Mouse (Mus musculus): Measurements from ENCODE around the gene Stim1. TPM values are rescaled to one million over a fixed set of nuclear protein-coding genes. Genes with fewer than 3 reads are reported as not detected.
A peak's percentile ranks its signal among the peaks of the same experiment; 100 is the strongest.

The Stim1 gene
- polyA plus RNA-seq, 1 experiment from 2014 or later = 16.8 TPM

DNA sequence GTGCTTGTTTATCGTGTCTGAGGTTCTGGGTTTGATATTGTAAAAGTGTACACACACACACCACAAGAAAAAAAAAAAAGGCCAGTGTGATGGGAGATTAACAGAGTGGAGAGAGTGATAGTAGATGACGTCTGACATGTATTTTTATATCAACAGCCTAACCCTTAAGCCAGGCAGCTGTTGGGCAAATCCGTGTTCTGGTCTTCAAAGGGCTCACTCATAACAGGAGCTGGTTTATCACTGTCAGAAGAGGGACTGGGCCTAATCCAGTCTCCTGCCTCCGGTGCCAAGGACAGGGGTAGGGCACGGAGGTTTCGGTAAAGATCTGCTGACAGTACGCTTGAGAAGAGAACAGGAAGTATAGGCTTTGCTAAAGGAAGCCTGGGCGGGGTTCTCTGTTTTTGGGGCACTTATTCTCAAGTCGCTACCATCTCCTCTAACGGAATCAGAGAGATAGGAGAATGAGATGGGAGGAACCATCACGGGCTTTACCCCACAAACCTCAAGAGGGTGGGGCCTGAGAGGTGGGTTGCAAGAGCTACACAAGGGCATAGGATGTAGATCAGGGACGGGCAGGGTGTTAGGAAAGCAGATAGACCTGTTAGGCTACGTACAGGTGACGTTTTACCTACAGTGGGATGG lies 1.1 kb upstream of the Stim1 start:
- WGBS = 36% methylated on average over 14 of the region's 14 CpGs
- peak; percentile 12; the same call in 1 of the 2 replicates for ATAC-seq (ENCODE audit: insufficient number of reproducible peaks, low FRiP score)
- H3K4me3 ChIP-seq = peak overlapping the region; percentile 89
- no peaks in the 10 kb centered on the region for H3K9me3 ChIP-seq (replicated peaks)
- no peaks in the 10 kb centered on the region for H3K36me3 ChIP-seq
- 0 out of 2 replicates have a peak overlapping the region, but pooled peaks have one; percentile 36 for H3K9ac ChIP-seq
- H3K27me3 ChIP-seq (replicated peaks) = peaks cover 18% of the 10 kb centered on the region; the same call in 1 of the 2 replicates
- H3K4me2 ChIP-seq = peak overlapping the region; percentile 96
- H3K4me1 ChIP-seq (replicated peaks) = peaks cover 12% of the 10 kb centered on the region; the same call in 1 of the 2 replicates
- H3K27ac ChIP-seq (ENCODE audit: poor library complexity, severe bottlenecking) = no peak overlapping the region

DNA sequence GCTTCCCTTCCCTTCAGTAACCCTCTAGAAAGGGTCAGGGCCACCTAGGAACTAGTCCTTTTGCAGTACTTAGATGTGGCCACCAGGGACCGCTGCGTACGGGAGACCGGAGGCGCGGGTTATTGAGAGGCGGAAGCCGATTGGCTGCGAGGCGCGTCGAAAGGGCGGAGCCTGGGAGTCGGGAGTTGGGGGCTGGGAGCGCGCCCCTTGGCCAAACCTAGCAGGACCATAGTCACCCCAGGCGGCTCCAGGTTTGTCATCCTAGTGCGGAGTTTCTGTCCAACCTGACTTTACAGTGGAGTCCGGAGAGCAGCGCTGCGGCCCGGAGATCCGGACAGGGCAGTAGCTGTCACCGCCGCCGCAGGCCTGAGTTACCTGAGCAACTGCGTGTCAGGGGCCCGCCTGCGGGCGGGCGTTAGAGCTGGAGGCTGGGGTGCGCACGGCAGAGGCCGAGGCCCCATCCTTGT lies 460 bp upstream of the Stim1 start:
- Histone ChIP-seq H3K36me3 (no peaks in the 10 kb centered on the region), H3K9ac (peak overlapping the region; percentile 84), H3K9me3 (replicated peaks) (no peaks in the 10 kb centered on the region), H3K4me2 (peak overlapping the region; percentile 96), H3K27me3 (replicated peaks) (peaks cover 18% of the 10 kb centered on the region; the same call in 1 of the 2 replicates), H3K27ac (ENCODE audit: poor library complexity, severe bottlenecking) (peak overlapping the region; percentile 34; the same call in 1 of the 2 replicates), H3K4me1 (replicated peaks) (peaks cover 15% of the 10 kb centered on the region; the same call in 1 of the 2 replicates), H3K4me3 (peak overlapping the region; percentile 89)
- under 1% methylated on average over 34 of the region's 34 CpGs for WGBS
- ATAC-seq (ENCODE audit: insufficient number of reproducible peaks, low FRiP score) = peak; percentile 89

DNA sequence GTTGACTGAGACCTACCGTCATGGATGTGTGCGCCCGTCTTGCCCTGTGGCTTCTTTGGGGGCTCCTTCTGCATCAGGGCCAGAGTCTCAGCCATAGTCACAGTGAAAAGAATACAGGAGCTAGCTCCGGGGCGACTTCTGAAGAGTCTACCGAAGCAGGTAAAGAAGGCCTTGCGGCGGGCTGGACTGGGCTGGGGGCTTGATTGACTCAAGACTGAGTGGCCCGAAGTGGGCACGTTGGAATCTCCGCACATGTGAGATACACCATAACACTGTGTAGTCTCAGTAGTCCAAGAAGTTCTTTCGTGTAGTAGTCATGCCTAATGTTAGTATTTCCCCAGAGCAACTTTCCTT lies 766 bp downstream of the Stim1 start:
- 7% methylated on average over 12 of the region's 12 CpGs for WGBS
- Histone ChIP-seq H3K9me3 (replicated peaks) (no peaks in the 10 kb centered on the region), H3K4me1 (replicated peaks) (peaks cover 23% of the 10 kb centered on the region), H3K27ac (ENCODE audit: poor library complexity, severe bottlenecking) (no peak overlapping the region), H3K4me3 (peak overlapping the region; percentile 89), H3K9ac (peak overlapping the region; percentile 84), H3K27me3 (replicated peaks) (peaks cover 18% of the 10 kb centered on the region; the same call in 1 of the 2 replicates), H3K4me2 (peak overlapping the region; percentile 96), H3K36me3 (no peaks in the 10 kb centered on the region)
- ATAC-seq (ENCODE audit: insufficient number of reproducible peaks, low FRiP score) = no peak

DNA sequence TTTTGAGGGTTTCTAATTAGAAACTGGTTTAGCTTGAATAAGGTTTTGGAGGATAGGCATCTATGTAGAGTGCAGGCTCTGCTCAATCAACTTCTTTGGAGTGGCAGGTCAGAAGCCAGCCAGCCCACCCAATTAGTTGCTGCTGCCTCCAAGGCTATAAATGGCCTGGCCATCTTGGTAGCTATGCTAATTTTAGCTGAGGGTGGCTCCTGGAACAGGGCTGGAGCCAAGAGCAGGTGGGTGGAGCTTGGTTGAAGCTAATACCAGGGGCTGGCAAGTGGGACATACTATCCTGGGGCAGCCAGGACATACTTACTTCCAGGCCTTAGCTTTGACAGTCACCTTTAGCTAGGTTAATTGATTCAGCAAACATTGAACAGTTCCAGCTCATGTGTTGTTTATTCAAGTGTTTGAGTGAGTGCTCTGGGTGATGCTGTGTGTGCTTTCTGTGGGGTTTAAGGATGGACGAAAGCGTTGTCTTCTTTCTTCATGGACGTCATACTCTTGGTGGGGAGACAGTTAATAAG lies 4.9 kb downstream of the Stim1 start:
- 90% methylated on average over 3 of the region's 3 CpGs for WGBS
- H3K4me3 ChIP-seq = no peak overlapping the region
- H3K36me3 ChIP-seq = no peaks in the 10 kb centered on the region
- H3K9me3 ChIP-seq (replicated peaks) = no peaks in the 10 kb centered on the region
- H3K9ac ChIP-seq = no peak overlapping the region
- ATAC-seq (ENCODE audit: insufficient number of reproducible peaks, low FRiP score) = no peak
- no peak overlapping the region for H3K27ac ChIP-seq (ENCODE audit: poor library complexity, severe bottlenecking)
- H3K4me1 ChIP-seq (replicated peaks) = peaks cover 18% of the 10 kb centered on the region
- H3K4me2 ChIP-seq = no peak overlapping the region
- H3K27me3 ChIP-seq (replicated peaks) = peaks cover 17% of the 10 kb centered on the region

GRCm38 (mm10) chr7:102281403-102281802 lies 13.8 kb downstream of the Stim1 start:
- H3K27ac ChIP-seq (ENCODE audit: poor library complexity, severe bottlenecking) = no peak overlapping the region
- H3K9me3 ChIP-seq (replicated peaks) = no peaks in the 10 kb centered on the region
- H3K9ac ChIP-seq = no peak overlapping the region
- H3K4me1 ChIP-seq (replicated peaks) = peaks cover 7% of the 10 kb centered on the region
- no peak for ATAC-seq (ENCODE audit: insufficient number of reproducible peaks, low FRiP score)
- H3K4me3 ChIP-seq = no peak overlapping the region
- no peak overlapping the region for H3K4me2 ChIP-seq
- peaks cover 76% of the 10 kb centered on the region for H3K27me3 ChIP-seq (replicated peaks)
- 86% methylated on average over 1 of the region's 1 CpGs for WGBS
- H3K36me3 ChIP-seq = no peaks in the 10 kb centered on the region

DNA sequence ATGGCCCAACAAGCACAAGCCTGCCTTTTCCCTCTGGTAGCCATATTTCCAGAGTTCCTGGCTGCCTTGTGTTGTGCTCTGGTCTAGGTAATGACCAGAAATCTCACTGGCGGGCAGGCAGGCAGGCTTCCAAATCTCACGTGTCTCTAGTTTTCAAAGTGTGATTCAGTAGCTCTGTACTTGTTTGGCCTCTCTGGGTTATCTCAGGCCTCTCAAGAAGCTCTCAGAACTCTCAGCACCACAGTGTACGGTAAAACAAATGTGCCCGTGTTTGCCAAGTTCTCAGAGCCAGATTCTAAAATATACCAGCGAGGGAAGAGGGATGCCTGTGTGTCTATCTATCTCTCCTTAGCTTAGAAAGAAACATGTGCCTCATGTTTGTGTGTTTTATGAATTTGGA lies 14.7 kb downstream of the Stim1 start:
- Histone ChIP-seq H3K4me3 (no peak overlapping the region), H3K36me3 (no peaks in the 10 kb centered on the region), H3K4me1 (replicated peaks) (peaks cover 7% of the 10 kb centered on the region), H3K9me3 (replicated peaks) (no peaks in the 10 kb centered on the region), H3K27me3 (replicated peaks) (peaks cover 75% of the 10 kb centered on the region), H3K9ac (no peak overlapping the region), H3K27ac (ENCODE audit: poor library complexity, severe bottlenecking) (no peak overlapping the region), H3K4me2 (no peak overlapping the region)
- ATAC-seq (ENCODE audit: insufficient number of reproducible peaks, low FRiP score) = no peak
- 23% methylated on average over 5 of the region's 5 CpGs for WGBS

DNA sequence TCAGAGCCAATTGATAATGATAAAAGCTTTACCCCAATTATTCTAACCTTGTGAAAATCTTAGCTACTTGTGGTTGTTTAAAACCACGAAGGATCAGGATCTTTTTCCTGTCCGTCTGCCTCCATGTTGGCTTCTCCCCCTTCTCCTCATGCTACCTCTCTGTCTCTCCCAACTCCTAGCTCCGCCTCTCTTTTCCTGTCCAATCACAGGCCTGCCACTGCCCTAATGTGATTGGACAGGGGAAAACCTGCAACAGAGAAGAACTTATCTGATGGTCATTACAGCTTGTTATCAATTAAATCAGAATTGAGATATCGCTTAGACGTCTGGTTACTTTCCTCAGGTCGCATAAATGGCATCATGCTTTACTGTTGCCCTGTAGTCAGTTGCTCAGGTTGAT lies 21.9 kb downstream of the Stim1 start:
- 77% methylated on average over 6 of the region's 6 CpGs for WGBS
- 0 out of 2 replicates have a peak, but pooled peaks cover 3% of the 10 kb centered on the region for H3K9me3 ChIP-seq (replicated peaks)
- H3K9ac ChIP-seq = no peak overlapping the region
- no peaks in the 10 kb centered on the region for H3K36me3 ChIP-seq
- H3K4me1 ChIP-seq (replicated peaks) = peaks cover 6% of the 10 kb centered on the region; the same call in 1 of the 2 replicates
- ATAC-seq (ENCODE audit: insufficient number of reproducible peaks, low FRiP score) = no peak
- H3K4me2 ChIP-seq = no peak overlapping the region
- H3K4me3 ChIP-seq = no peak overlapping the region
- H3K27me3 ChIP-seq (replicated peaks) = peaks cover 61% of the 10 kb centered on the region
- H3K27ac ChIP-seq (ENCODE audit: poor library complexity, severe bottlenecking) = no peak overlapping the region

- H3K4me2 ChIP-seq = no peak overlapping the region
- H3K4me1 ChIP-seq (replicated peaks) = peaks cover 6% of the 10 kb centered on the region; the same call in 1 of the 2 replicates
- H3K27ac ChIP-seq (ENCODE audit: poor library complexity, severe bottlenecking) = no peak overlapping the region
- peaks cover 41% of the 10 kb centered on the region for H3K27me3 ChIP-seq (replicated peaks)
- WGBS = 84% methylated on average over 3 of the region's 3 CpGs
- no peaks in the 10 kb centered on the region for H3K36me3 ChIP-seq
- 0 out of 2 replicates have a peak, but pooled peaks cover 3% of the 10 kb centered on the region for H3K9me3 ChIP-seq (replicated peaks)
- no peak for ATAC-seq (ENCODE audit: insufficient number of reproducible peaks, low FRiP score)
- no peak overlapping the region for H3K9ac ChIP-seq
- no peak overlapping the region for H3K4me3 ChIP-seq
Observed at GRCm38 (mm10) chr7:102292228-102292627, 24.6 kb downstream of the Stim1 start.

DNA sequence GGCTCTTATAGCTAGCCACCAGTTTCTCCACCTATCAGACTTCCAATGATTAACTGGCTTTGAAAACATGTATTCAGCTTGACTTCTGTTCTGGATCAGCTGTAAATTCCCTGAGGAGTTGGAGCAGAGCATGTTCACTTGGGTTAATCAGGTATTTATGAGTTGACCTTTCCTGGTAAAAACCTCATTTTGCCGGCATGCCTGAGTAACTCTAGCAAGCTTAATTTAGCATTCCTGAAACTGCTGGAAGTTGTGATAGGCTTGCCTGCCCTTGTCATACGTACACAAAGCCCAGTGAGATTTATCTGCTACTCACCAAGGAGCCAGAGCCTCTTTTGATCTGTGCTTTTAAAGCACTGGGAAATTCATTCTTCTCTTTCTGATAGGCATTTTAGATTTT lies 25.6 kb downstream of the Stim1 start:
- no peak overlapping the region for H3K27ac ChIP-seq (ENCODE audit: poor library complexity, severe bottlenecking)
- H3K9ac ChIP-seq = no peak overlapping the region
- H3K9me3 ChIP-seq (replicated peaks) = 0 out of 2 replicates have a peak, but pooled peaks cover 3% of the 10 kb centered on the region
- no peak for ATAC-seq (ENCODE audit: insufficient number of reproducible peaks, low FRiP score)
- no peak overlapping the region for H3K4me3 ChIP-seq
- H3K36me3 ChIP-seq = no peaks in the 10 kb centered on the region
- no peak overlapping the region for H3K4me2 ChIP-seq
- H3K27me3 ChIP-seq (replicated peaks) = peaks cover 33% of the 10 kb centered on the region
- 10% methylated on average over 2 of the region's 2 CpGs for WGBS
- peaks cover 6% of the 10 kb centered on the region; the same call in 1 of the 2 replicates for H3K4me1 ChIP-seq (replicated peaks)

- no peak overlapping the region for H3K9ac ChIP-seq
- no peaks in the 10 kb centered on the region for H3K9me3 ChIP-seq (replicated peaks)
- no peak overlapping the region for H3K4me3 ChIP-seq
- no peak overlapping the region for H3K4me2 ChIP-seq
- no peak overlapping the region for H3K27ac ChIP-seq (ENCODE audit: poor library complexity, severe bottlenecking)
- ATAC-seq (ENCODE audit: insufficient number of reproducible peaks, low FRiP score) = no peak
- no peaks in the 10 kb centered on the region; the same call in 1 of the 2 replicates for H3K27me3 ChIP-seq (replicated peaks)
- H3K4me1 ChIP-seq (replicated peaks) = no peaks in the 10 kb centered on the region
- no peaks in the 10 kb centered on the region for H3K36me3 ChIP-seq
- WGBS = 79% methylated on average over 1 of the region's 1 CpGs
Observed at GRCm38 (mm10) chr7:102300761-102301160, 33.2 kb downstream of the Stim1 start.

- no peaks in the 10 kb centered on the region for H3K27me3 ChIP-seq (replicated peaks)
- no peaks in the 10 kb centered on the region for H3K4me1 ChIP-seq (replicated peaks)
- H3K36me3 ChIP-seq = no peaks in the 10 kb centered on the region
- H3K4me2 ChIP-seq = no peak overlapping the region
- WGBS = 89% methylated on average over 4 of the region's 4 CpGs
- no peak for ATAC-seq (ENCODE audit: insufficient number of reproducible peaks, low FRiP score)
- no peaks in the 10 kb centered on the region for H3K9me3 ChIP-seq (replicated peaks)
- no peak overlapping the region for H3K9ac ChIP-seq
- H3K4me3 ChIP-seq = no peak overlapping the region
- H3K27ac ChIP-seq (ENCODE audit: poor library complexity, severe bottlenecking) = no peak overlapping the region
Observed at GRCm38 (mm10) chr7:102302471-102302870, 34.9 kb downstream of the Stim1 start.

Measured in heart, embryonic 12.5 days (tissue).